Comparison of ENCODE assay signal across 14 mouse cellular contexts in the genomic region with DNA sequence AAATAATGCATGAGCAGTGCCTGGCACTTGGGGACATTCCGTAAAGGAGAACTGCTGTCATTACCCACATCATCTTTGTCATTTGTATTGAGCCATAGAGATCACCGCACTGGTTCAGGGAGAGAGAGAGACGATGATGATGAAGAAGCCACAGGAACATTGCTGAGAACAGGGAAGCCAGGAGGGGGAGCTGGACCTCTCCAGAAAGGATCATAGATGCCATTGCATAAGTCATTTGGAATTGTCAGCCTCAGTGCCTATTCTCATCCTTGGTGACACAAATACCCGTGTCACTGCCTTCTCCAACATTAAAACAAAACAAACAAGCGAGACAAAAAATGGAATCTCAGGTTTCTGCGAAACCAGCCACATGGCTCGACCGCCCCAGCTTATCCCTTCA. TPM values are rescaled to one million over a fixed set of nuclear protein-coding genes. Genes with fewer than 3 reads are reported as not detected.
A peak's percentile ranks its signal among the peaks of the same experiment; 100 is the strongest.
DNase-seq lines count a peak whose midpoint lies in the region; TF ChIP-seq lines count a peak whose summit lies in the region.
"Had no signal": no experiment of that assay in that cellular context is flagged by ENCODE, and none has a peak within 500 bp of the region (broad histone marks: within the 10 kb centered on the region; RNA-seq: fewer than 3 reads in every experiment).

No protein-coding gene starts in this region.

- intact Hi-C loops in gastrocnemius, adult 2 months (cut with DNase I) = no loop called here

- H3K27ac ChIP-seq in gastrocnemius, adult 2 months = no peak overlapping the region
- no peak overlapping the region for H3K27ac ChIP-seq in cortical plate, adult 2 months (ENCODE audit: insufficient read depth, low read length)
- H3K27ac ChIP-seq: limb, embryonic 10.5 days; midbrain, embryonic 10.5 days had no signal

- H3K4me1 ChIP-seq in cortical plate, adult 2 months (ENCODE audit: control insufficient read depth, insufficient read depth, low read length) = peaks cover 2% of the 10 kb centered on the region; the same call in 1 of the 2 replicates

- no peak for TF ChIP-seq POLR2A in cortical plate, adult 2 months (IDR thresholded peaks at IDR 0.05; ENCODE audit: extremely low read depth, insufficient read depth, low read length)

- TF ChIP-seq CTCF in gastrocnemius, adult 2 months (IDR thresholded peaks at IDR 0.05) = peak; percentile 52
- peak; percentile 32 for TF ChIP-seq CTCF in cortical plate, adult 2 months (IDR thresholded peaks at IDR 0.05; ENCODE audit: extremely low read depth, insufficient read depth, low read length)

- peak; percentile 32 for DNase-seq in gastrocnemius, adult 2 months
- no peak for DNase-seq in gastrocnemius, postnatal 10 days
- DNase-seq in layer of hippocampus, adult 9-11 months = peak; percentile 8
- DNase-seq in layer of hippocampus, adult 8-10 months (ENCODE audit: low spot score in 2 of 2) = no peak
- peak; percentile 48 for DNase-seq in lung, postnatal 14 days
- no peak for DNase-seq in thymus, postnatal 25 days
- no peak for DNase-seq in c-Kit-positive CD71-positive TER-119-positive erythroid progenitor cells, embryonic 14.5 days (ENCODE audit: low spot score)
- DNase-seq: cerebellum, postnatal 14 days; heart, adult 11 months had no signal

- H3K4me3 ChIP-seq in gastrocnemius, adult 2 months = no peak overlapping the region
- no peak overlapping the region for H3K4me3 ChIP-seq in cortical plate, adult 2 months (ENCODE audit: insufficient read depth, low read length)
- H3K4me3 ChIP-seq: limb, embryonic 10.5 days; midbrain, embryonic 10.5 days; myocyte had no signal

RNA-seq across cellular contexts. Expression of a gene that starts 23.7 kb away (rescaled TPM):
- 10 to 100 TPM; 50.3 to 51.3 TPM for total RNA-seq in gastrocnemius, adult 2 months (2021)
- total RNA-seq in gastrocnemius, postnatal 10 days (2021) = 10 to 100 TPM; 48.3 to 49.1 TPM
- total RNA-seq in layer of hippocampus, adult 8-10 months (2022) = 100 to 1,000 TPM in 3 of 4 experiments, 10 to 100 TPM in 1; 97.3 to 114 (median 106) TPM
- polyA plus RNA-seq in cortical plate, adult 2 months (2012; rRNA removed) = 39.9 and 47.5 TPM in 2 replicates
- polyA plus RNA-seq: G1E had no signal

RNA-seq across cellular contexts. Expression of a gene that starts 55.2 kb away (rescaled TPM):
- total RNA-seq in gastrocnemius, adult 2 months (2021) = under 1 TPM; 0.08 to 0.10 TPM
- total RNA-seq in gastrocnemius, postnatal 10 days (2021) = under 1 TPM; 0.14 to 0.29 TPM
- total RNA-seq in layer of hippocampus, adult 8-10 months (2022) = 10 to 100 TPM; 32.2 to 36.5 (median 34.6) TPM
- polyA plus RNA-seq in cortical plate, adult 2 months (2012; rRNA removed) = 18.3 and 19.1 TPM in 2 replicates
- polyA plus RNA-seq: G1E had no signal

Comparison
In these comparisons a context has a peak if more than half of its experiments do, and no peak if none do; other contexts are left out.
1. DNase-seq: peak in gastrocnemius, adult 2 months (single experiment), layer of hippocampus, adult 9-11 months (single experiment) and lung, postnatal 14 days (single experiment); none in gastrocnemius, postnatal 10 days (single experiment), layer of hippocampus, adult 8-10 months (0 of 2), thymus, postnatal 25 days (single experiment) and c-Kit-positive CD71-positive TER-119-positive erythroid progenitor cells, embryonic 14.5 days (single experiment).
2. RNA of a gene that starts 55.2 kb away (total RNA-seq): 32.2 to 36.5 TPM in layer of hippocampus, adult 8-10 months; 0.14 to 0.29 TPM in gastrocnemius, postnatal 10 days and 0.08 to 0.10 TPM in gastrocnemius, adult 2 months; every median in the first group is over 10 times any median in the second.